Mouse (Mus musculus): Measurements from ENCODE around the gene Lrp8. TPM values are rescaled to one million over a fixed set of nuclear protein-coding genes. Genes with fewer than 3 reads are reported as not detected.
A peak's percentile ranks its signal among the peaks of the same experiment; 100 is the strongest.

The Lrp8 gene
- total and polyA plus RNA-seq, 3 experiments, result 25.2 to 33.2 TPM; not detected in 1

DNA sequence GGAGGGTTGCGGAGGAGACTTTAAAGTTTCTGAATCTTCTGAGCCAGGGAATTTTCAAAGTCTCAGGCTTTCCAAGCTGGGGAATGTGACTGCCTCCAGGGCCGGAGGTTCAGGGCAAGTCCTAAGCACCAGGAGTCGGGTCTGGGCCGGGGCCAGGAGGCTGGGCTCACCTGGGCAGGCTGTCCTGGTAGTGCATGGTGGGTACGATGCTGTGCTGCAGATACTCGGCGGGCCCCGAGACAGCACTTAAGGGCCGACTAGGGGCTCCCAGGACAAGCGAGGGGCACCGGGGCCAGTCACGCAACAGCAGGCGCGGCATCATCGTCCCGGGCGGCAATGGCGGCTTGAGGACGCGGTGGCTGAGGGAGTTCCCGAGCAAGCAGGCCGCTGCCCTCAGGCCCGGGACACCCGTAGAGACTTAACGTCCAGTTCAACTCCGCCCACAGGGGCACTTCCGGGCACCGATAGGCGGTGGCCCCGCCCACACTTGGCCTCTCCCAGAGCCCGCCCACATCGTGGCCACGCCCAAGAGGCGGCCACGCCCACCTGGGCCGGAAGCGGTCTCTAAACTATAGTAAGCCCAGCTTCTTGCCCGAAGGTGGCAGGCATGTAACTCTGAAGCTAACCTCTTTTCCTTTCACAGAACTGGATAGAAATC lies 121.2 kb downstream of the Lrp8 start, which contains the start of gene Cpt2:
TSS of gene Cpt2 (minus strand) at position 466 of the 658 bp plus-strand sequence.
- H3K4me3 ChIP-seq (ENCODE audit: control insufficient read depth in 1 of 2, insufficient read depth in 1 of 2, low read depth in 2 of 2, low read length in 2 of 2), result peak within 1 kb of the TSS; percentile 80 to 96
- H3K36me3 ChIP-seq (ENCODE audit: control insufficient read depth in 1 of 2, insufficient read depth in 2 of 2, low read length in 2 of 2), result peaks cover 0 to 27% of the 10 kb centered on the region in 2 experiments; a peak in 2 of 4 replicates
- H3K4me1 ChIP-seq (ENCODE audit: control insufficient read depth in 1 of 2, insufficient read depth in 2 of 2, low read length in 2 of 2), result peaks cover 21 to 31% of the 10 kb centered on the region in 2 experiments
- H3K9me3 ChIP-seq (replicated peaks; ENCODE audit: insufficient read depth, low read length), result no peaks in the 10 kb centered on the region
- peak; percentile 95 for DNase-seq (ENCODE audit: low read depth, low spot score)
- TF ChIP-seq MAZ (IDR thresholded peaks at IDR 0.05; ENCODE audit: low read depth, low read length), result no peak
- TF ChIP-seq ZC3H11A (IDR thresholded peaks at IDR 0.05; ENCODE audit: low read depth, low read length), result peak; percentile 48
- peak in 2 of 3 experiments; percentile 7 to 48; a peak in 2 of 6 replicates for TF ChIP-seq CTCF (IDR thresholded peaks at IDR 0.05 in 2 of 3, conservative IDR thresholded peaks at IDR 0.05 in 1 of 3; ENCODE audit: control insufficient read depth in 1 of 3, insufficient read depth in 1 of 3, low read depth in 2 of 3, low read length in 3 of 3, poor library complexity in 1 of 3, severe bottlenecking in 1 of 3)
- TF ChIP-seq USF1 (IDR thresholded peaks at IDR 0.05; ENCODE audit: low read depth, low read length), result peak; percentile 46; the same call in 1 of the 2 replicates
- peak; percentile 61 for TF ChIP-seq HCFC1 (IDR thresholded peaks at IDR 0.05; ENCODE audit: low read depth, low read length)
- TF ChIP-seq POLR2AphosphoS5 (IDR thresholded peaks at IDR 0.05; ENCODE audit: borderline replicate concordance, low read depth, low read length), result no peak
- peak; percentile 83 for TF ChIP-seq SIN3A (IDR thresholded peaks at IDR 0.05; ENCODE audit: low read length)
- TF ChIP-seq EP300 (IDR thresholded peaks at IDR 0.05; ENCODE audit: low read depth in 1 of 2, low read length in 2 of 2), result peak in 1 of 2 experiments; percentile 21; a peak in 1 of 4 replicates
- TF ChIP-seq MAX (IDR thresholded peaks at IDR 0.05; ENCODE audit: low read length), result peak; percentile 64
- peak; percentile 56; the same call in 1 of the 2 replicates for TF ChIP-seq TCF12 (IDR thresholded peaks at IDR 0.05; ENCODE audit: low read depth, low read length)
- peak; percentile 31; the same call in 1 of the 2 replicates for TF ChIP-seq MYC (IDR thresholded peaks at IDR 0.05; ENCODE audit: low read depth, low read length)
- TF ChIP-seq RAD21 (IDR thresholded peaks at IDR 0.05; ENCODE audit: low read depth, low read length), result peak; percentile 57
- TF ChIP-seq NRF1 (IDR thresholded peaks at IDR 0.05; ENCODE audit: insufficient read depth, low read depth, low read length, poor library complexity, severe bottlenecking), result peak; percentile 32; the same call in 1 of the 2 replicates
- no peak for TF ChIP-seq USF2 (IDR thresholded peaks at IDR 0.05; ENCODE audit: borderline replicate concordance in 1 of 2, insufficient read depth in 1 of 2, low read depth in 1 of 2, low read length in 2 of 2)
- TF ChIP-seq CHD1 (IDR thresholded peaks at IDR 0.05; ENCODE audit: low read depth, low read length), result peak; percentile 25; the same call in 1 of the 2 replicates
- peak; percentile 85 for TF ChIP-seq ZMIZ1 (IDR thresholded peaks at IDR 0.05; ENCODE audit: low read depth, low read length)
- TF ChIP-seq POLR2A (IDR thresholded peaks at IDR 0.05; ENCODE audit: control insufficient read depth in 1 of 2, insufficient read depth in 1 of 2, low read depth in 1 of 2, low read length in 2 of 2, poor library complexity in 1 of 2), result peak; percentile 78
- peak; percentile 73 for TF ChIP-seq TBP (IDR thresholded peaks at IDR 0.05; ENCODE audit: low read depth, low read length)
- peak; percentile 49 for TF ChIP-seq SMC3 (IDR thresholded peaks at IDR 0.05; ENCODE audit: low read depth, low read length)
- TF ChIP-seq POLR2AphosphoS2 (IDR thresholded peaks at IDR 0.05; ENCODE audit: low read length), result peak; percentile 75; the same call in 1 of the 2 replicates
- no peak for TF ChIP-seq MYB (IDR thresholded peaks at IDR 0.05; ENCODE audit: low read depth, low read length)
- peak; percentile 95 for TF ChIP-seq ELF1 (IDR thresholded peaks at IDR 0.05; ENCODE audit: low read depth, low read length)
- no peak for TF ChIP-seq ZNF384 (IDR thresholded peaks at IDR 0.05; ENCODE audit: low read depth, low read length)
- TF ChIP-seq NELFE (IDR thresholded peaks at IDR 0.05; ENCODE audit: low read depth, low read length), result peak; percentile 82
- H3K27ac ChIP-seq (ENCODE audit: control insufficient read depth, low read depth, low read length), result peak within 1 kb of the TSS; percentile 77
- peak within 1 kb of the TSS; percentile 77 for H3K9ac ChIP-seq (ENCODE audit: control insufficient read depth, low read depth, low read length, poor library complexity, severe bottlenecking)
- H3K79me2 ChIP-seq (ENCODE audit: control insufficient read depth, insufficient read depth, low read length, poor library complexity), result peaks cover 3% of the 10 kb centered on the region; the same call in 1 of the 2 replicates
- H3K27me3 ChIP-seq (ENCODE audit: control insufficient read depth in 1 of 2, insufficient read depth in 2 of 2, low read length in 2 of 2), result no peaks in the 10 kb centered on the region
